Mouse (Mus musculus) lung, embryonic 15.5 days (tissue): ENCODE results near the gene Gm21885. TPM values are rescaled to one million over a fixed set of nuclear protein-coding genes. Genes with fewer than 3 reads are reported as not detected.
"Not testable (repeated sequence)": the region's sequence is repeated elsewhere in the genome, so short reads cannot be mapped to it uniquely, and the experiment has no call there.

Source experiments
- ATAC-seq: fragments of 200-750 bp; cut with Nextera tagmentation; 2 replicates; pipeline ENCODE4 v1.8.0; 2017; ENCODE audit warnings: moderate number of reproducible peaks, borderline replicate concordance; ENCODE audit not compliant: low FRiP score, low TSS enrichment; ENCODE audit errors: extremely low read depth
- H3K27ac ChIP-seq: fragments of 300-500 bp; sonication (generic); 2 replicates; pipeline ENCODE4 v1.5.1; 2015; ENCODE audit warnings: moderate library complexity, mild to moderate bottlenecking, inconsistent platforms
- H3K27me3 ChIP-seq: fragments of 300-500 bp; sonication (generic); 2 replicates; pipeline ENCODE4 v1.6.1; 2015; ENCODE audit warnings: inconsistent platforms
- H3K36me3 ChIP-seq: fragments of 300-500 bp; sonication (generic); 2 replicates; pipeline ENCODE4 v1.6.1; 2015; ENCODE audit warnings: inconsistent platforms
- H3K4me1 ChIP-seq: fragments of 300-500 bp; sonication (generic); 2 replicates; pipeline ENCODE4 v1.6.1; 2015; ENCODE audit warnings: inconsistent platforms
- H3K4me2 ChIP-seq: fragments of 300-500 bp; sonication (generic); 2 replicates; pipeline ENCODE4 v1.6.1; 2015; ENCODE audit warnings: inconsistent platforms, mild to moderate bottlenecking, moderate library complexity
- H3K4me3 ChIP-seq: fragments of 300-500 bp; sonication (generic); 2 replicates; pipeline ENCODE4 v1.5.1; 2015; ENCODE audit warnings: mild to moderate bottlenecking, inconsistent platforms
- H3K9ac ChIP-seq: fragments of 300-500 bp; sonication (generic); 2 replicates; pipeline ENCODE4 v1.6.1; 2015; ENCODE audit warnings: inconsistent platforms
- H3K9me3 ChIP-seq: fragments of 300-500 bp; sonication (generic); 2 replicates; pipeline ENCODE4 v1.6.1; 2016; ENCODE audit warnings: inconsistent platforms
- WGBS: fragments of 180-500 bp; shearing (Covaris S2); methylation state at CpG from one replicate; pipeline ENCODE4 v1.1.7; 2015; 5-methylcytosine and 5-hydroxymethylcytosine counted together
- polyA plus RNA-seq: library from polyadenylated mRNA; unstranded; fragments of >200 nt; fragmentation: Nextera tagmentation; extraction: Ambion mirVana; gene quantifications from 2 replicates; pipeline ENCODE4 v1.2.1, GENCODE M21; 2015

Gm21885 gene
- polyA plus RNA-seq, 1 experiment from 2014 or later: not detected

DNA sequence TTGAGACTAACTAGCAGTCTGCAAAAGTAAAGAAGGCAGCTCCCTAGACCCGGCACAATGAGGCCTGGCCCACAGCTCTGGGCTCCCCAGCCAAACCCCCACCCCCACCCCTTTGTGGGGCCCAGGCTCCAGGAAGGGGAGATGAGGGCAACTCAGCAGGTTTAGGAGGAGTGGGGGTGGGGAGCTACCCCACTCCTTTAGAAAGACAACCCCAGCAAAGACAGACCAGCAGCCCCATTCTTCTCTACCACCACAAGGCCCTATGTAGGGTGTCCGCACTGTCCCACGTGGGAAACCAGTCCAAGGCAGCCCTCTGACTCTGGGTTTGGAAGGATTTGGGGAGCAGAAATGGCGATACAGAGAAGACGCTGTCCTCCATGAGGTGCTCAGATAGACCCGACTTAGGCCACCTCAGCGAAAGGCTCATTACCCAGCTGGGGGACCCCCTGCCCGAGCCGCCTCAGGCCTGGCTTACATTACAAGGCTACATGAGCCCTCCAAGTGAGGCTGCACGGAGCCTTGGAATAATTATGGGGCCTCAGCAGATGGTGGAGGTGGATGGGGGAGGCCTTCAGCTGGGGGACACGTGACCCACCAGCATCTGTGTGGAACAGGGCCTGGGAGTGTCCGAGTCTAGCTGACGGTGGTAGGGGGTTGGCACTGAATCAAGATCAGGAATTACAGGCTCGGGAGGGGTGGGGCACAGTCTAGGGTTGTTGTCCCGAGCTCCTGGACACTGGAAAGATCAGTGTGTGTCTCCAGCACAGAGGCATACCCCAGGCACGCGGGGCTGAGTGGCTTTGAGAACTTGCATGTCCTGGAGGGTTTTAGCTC lies 35.5 kb upstream of the Gm21885 start, which contains the start of gene Wfikkn2:
Wfikkn2 (minus strand) TSS at position 51 of the 834 bp plus-strand sequence.
- Histone ChIP-seq H3K27me3 (no peaks in the 10 kb centered on the region; the same call in 1 of the 2 replicates), H3K4me2 (no peak within 1 kb of the TSS), H3K9me3 (no peaks in the 10 kb centered on the region), H3K36me3 (no peaks in the 10 kb centered on the region), H3K4me1 (peaks cover 25% of the 10 kb centered on the region), H3K9ac (no peak within 1 kb of the TSS), H3K27ac (no peak within 1 kb of the TSS), H3K4me3 (no peak within 1 kb of the TSS)
- ATAC-seq: peak; percentile 23
- 47% methylated on average over 17 of the region's 17 CpGs for WGBS

DNA sequence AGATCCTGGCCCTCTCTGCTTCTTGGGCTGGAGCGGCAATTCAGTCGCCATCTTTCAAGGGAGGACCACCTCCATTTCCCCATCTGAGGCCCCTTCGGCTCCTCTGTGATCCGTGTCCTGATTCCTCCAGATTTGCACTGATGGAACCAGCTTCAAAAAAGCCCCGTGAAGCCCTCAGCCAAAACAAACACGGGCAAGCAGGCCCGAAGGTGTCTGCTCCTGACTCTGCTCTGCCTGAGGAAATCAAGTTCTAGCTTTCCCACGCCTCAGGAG lies 34.9 kb upstream of the Gm21885 start:
- no peak overlapping the region for H3K4me2 ChIP-seq
- H3K4me3 ChIP-seq: no peak overlapping the region
- H3K9me3 ChIP-seq: no peaks in the 10 kb centered on the region
- no peaks in the 10 kb centered on the region; the same call in 1 of the 2 replicates for H3K27me3 ChIP-seq
- 42% methylated on average over 8 of the region's 8 CpGs for WGBS
- peaks cover 25% of the 10 kb centered on the region for H3K4me1 ChIP-seq
- ATAC-seq: no peak
- H3K27ac ChIP-seq: no peak overlapping the region
- H3K9ac ChIP-seq: no peak overlapping the region
- H3K36me3 ChIP-seq: no peaks in the 10 kb centered on the region

DNA sequence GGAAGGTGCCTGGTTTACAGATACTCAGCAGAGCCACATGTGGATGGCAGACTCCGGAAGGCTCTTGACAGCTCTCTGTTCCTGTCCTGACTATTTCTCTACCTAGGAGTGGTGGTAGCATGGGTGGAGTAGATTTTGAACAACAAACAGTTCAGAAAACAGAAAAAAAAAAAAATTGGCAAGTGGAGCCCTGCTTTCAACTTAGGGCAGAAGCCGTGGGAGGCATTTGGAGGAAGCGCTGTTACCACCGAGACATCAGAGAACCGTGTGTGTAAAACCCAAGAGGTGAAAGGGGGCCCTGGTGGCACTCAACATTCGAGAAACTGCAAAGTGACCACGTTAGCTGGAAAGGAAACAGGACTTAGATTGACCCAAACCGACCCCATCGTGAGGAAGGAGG lies 28.5 kb upstream of the Gm21885 start:
- H3K9ac ChIP-seq: no peak overlapping the region
- no peak overlapping the region for H3K4me2 ChIP-seq
- no peak overlapping the region for H3K4me3 ChIP-seq
- no peaks in the 10 kb centered on the region for H3K36me3 ChIP-seq
- H3K27me3 ChIP-seq: no peaks in the 10 kb centered on the region
- no peak overlapping the region for H3K27ac ChIP-seq
- WGBS: 72% methylated on average over 9 of the region's 9 CpGs
- no peak for ATAC-seq
- no peaks in the 10 kb centered on the region for H3K9me3 ChIP-seq
- no peaks in the 10 kb centered on the region for H3K4me1 ChIP-seq

DNA sequence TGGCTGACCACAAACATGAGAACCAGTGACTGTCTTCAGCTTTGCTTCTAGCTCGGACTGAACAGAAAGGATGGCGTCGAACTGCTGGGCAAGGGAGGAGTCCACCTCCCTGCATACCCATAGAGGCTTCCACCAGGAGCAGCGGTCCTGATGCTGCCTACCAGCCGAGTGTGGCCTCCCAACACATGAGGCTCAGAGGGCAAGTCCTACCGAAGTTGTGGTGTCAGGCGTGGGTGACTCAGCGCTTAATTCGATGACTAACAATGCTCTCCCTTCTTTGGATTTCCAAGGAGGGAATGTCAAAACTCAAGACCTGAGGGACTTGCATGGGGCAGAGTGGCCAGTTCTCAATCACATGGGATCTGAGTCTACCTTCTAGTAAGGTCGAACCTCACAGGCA lies 28.0 kb upstream of the Gm21885 start:
- 84% methylated on average over 10 of the region's 10 CpGs for WGBS
- ATAC-seq: no peak
- Histone ChIP-seq H3K9ac (no peak overlapping the region), H3K9me3 (no peaks in the 10 kb centered on the region), H3K36me3 (no peaks in the 10 kb centered on the region), H3K4me2 (no peak overlapping the region), H3K4me1 (no peaks in the 10 kb centered on the region), H3K4me3 (no peak overlapping the region), H3K27ac (no peak overlapping the region), H3K27me3 (no peaks in the 10 kb centered on the region)

DNA sequence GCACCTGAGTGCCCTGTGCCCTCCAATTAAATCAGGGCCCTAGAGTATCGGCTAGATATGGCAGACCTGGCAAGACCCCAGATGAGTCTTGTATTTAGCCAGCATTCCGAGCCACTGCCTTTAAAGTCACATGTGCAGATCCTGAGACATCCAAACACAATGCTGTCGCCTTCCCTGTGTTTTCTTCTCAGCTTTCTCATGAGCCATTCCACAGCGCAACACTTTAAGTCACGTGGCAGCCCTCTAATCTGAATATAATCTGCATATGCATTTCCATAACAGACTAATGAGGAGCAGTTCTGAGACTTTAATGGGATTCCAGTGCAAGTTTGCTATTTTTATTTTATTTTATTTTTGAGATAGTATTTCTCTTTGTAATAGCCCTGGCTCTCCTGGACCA lies 25.9 kb upstream of the Gm21885 start:
- H3K9me3 ChIP-seq: no peaks in the 10 kb centered on the region
- H3K4me2 ChIP-seq: no peak overlapping the region
- no peaks in the 10 kb centered on the region for H3K27me3 ChIP-seq
- H3K36me3 ChIP-seq: no peaks in the 10 kb centered on the region
- no peak overlapping the region for H3K9ac ChIP-seq
- 68% methylated on average over 5 of the region's 5 CpGs for WGBS
- H3K4me1 ChIP-seq: no peaks in the 10 kb centered on the region
- no peak for ATAC-seq
- no peak overlapping the region for H3K4me3 ChIP-seq
- no peak overlapping the region for H3K27ac ChIP-seq

DNA sequence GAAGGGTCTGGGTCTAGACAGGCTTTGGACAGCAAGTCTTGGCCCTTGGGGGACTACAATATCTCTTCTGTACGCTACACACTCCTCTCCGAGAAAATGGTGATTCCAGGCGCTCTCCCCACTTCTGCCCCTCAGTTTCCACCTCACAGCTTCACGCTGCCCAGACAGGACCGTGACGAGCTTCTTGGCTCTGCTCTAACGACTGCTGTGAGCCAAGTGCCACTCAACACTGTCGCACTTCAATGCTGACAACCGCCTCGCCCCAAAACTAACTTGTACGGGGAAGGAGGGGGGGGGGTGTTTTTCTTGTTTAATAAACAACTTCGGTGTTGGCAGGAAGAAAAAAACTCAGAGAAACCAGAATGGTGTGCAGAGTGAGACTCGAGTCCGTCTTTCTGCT lies 23.7 kb upstream of the Gm21885 start:
- Histone ChIP-seq H3K27me3 (no peaks in the 10 kb centered on the region), H3K27ac (no peak overlapping the region), H3K4me1 (no peaks in the 10 kb centered on the region), H3K9ac (no peak overlapping the region), H3K36me3 (no peaks in the 10 kb centered on the region), H3K4me2 (no peak overlapping the region), H3K4me3 (no peak overlapping the region), H3K9me3 (no peaks in the 10 kb centered on the region)
- 46% methylated on average over 14 of the region's 14 CpGs for WGBS
- no peak for ATAC-seq

DNA sequence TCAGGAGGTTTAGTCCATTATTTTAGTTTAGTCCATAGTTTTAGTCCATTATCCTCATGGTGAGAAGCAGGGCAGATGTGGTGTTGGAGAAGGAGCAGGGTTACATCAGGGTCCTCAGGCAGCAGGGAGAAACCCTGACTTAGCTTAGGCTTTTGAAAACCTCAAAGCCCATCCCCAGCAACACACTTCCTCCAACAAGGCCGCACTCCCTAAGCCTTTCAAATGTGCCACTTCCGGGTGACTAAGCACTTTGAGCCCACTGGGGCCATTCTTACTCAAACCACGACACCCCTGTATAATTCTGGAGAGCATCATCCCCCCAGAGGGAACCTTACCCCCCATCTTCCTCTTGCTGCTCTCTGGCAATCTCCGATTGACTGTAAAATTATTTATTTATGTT lies 21.9 kb upstream of the Gm21885 start:
- H3K9me3 ChIP-seq: no peaks in the 10 kb centered on the region
- WGBS: 66% methylated on average over 4 of the region's 4 CpGs
- no peaks in the 10 kb centered on the region for H3K36me3 ChIP-seq
- H3K4me1 ChIP-seq: peaks cover under 1% of the 10 kb centered on the region; the same call in 1 of the 2 replicates
- H3K27ac ChIP-seq: no peak overlapping the region
- no peak for ATAC-seq
- H3K4me3 ChIP-seq: no peak overlapping the region
- H3K9ac ChIP-seq: no peak overlapping the region
- no peaks in the 10 kb centered on the region for H3K27me3 ChIP-seq
- H3K4me2 ChIP-seq: no peak overlapping the region

DNA sequence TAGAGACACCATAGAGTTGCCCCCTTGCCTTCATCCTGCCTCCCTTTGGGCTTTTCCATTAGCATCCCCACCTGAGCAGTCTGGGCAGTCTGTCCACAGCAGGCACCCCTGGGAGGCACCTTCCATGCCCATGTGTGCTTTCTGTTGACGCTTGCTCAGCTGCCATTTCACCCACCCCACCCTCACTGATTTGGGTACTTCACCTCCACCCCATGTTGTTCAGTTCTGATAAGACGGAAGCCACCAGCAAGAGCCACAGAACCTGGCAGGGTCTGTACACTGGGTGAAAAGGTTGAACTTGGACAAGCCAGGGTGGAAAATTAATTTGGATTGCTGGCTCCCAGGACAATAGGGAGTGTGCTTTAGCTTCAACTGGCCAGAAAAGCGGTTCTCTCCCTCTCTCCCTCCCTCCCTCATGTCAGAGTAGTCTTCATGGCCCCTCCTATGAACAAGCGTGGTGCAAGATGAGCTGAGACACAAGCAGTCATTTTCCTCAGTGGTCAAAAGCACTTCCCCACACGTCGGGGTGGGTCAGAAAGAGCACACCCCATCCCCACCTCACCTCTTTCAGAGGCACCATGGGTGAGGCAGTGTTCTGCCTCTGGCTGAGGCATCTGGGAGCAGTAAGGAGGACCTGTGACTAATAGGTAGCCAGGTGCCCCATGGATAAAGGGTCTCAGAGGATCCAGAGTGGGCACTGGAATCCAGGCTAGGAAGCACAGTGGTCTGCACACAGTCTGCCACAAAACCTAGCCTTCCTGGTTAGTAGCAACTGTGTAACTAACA lies 19.9 kb upstream of the Gm21885 start:
- H3K36me3 ChIP-seq: no peaks in the 10 kb centered on the region
- no peaks in the 10 kb centered on the region for H3K27me3 ChIP-seq
- ATAC-seq: no peak
- 45% methylated on average over 6 of the region's 6 CpGs for whole genome bisulfite sequencing
- no peak overlapping the region for H3K4me3 ChIP-seq
- no peaks in the 10 kb centered on the region for H3K9me3 ChIP-seq
- no peak overlapping the region for H3K4me2 ChIP-seq
- H3K9ac ChIP-seq: no peak overlapping the region
- H3K4me1 ChIP-seq: peaks cover 4% of the 10 kb centered on the region; the same call in 1 of the 2 replicates
- no peak overlapping the region for H3K27ac ChIP-seq

DNA sequence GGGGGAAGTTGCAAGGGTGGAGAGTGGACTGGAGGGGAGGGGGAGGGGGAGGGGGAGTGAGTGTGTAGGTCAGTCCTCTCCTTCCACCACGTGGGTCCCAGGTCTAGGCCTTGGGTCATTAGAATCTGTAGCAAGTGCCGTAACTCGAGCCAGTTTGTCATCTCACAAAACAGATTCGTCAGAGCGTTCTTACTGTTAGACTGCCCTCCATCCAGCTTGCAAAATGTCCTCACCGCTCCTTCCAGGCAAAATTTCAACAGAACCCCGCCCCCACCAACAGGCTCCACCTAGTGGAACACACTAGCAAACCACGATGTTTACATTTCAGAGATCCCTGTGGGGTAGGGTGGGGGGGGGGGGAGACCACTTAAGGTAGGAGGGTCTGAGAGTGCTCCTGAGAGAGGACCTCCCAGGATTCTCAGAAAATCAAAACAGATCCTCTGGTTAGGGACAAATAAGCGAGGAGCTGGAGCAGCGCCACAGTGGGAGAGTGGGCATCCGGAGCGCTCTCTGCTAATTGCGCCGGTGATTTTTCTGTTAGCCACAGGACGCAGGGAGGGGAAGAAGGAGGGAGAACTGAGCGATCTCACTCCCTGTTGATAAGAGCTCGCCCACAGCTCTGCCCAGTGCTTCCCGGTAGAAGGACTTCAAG lies 16.4 kb upstream of the Gm21885 start:
- ATAC-seq: peak; percentile 74
- H3K9ac ChIP-seq: peak overlapping the region; percentile 32; the same call in 1 of the 2 replicates
- H3K9me3 ChIP-seq: no peaks in the 10 kb centered on the region
- WGBS: under 1% methylated on average over 18 of the region's 18 CpGs
- H3K27me3 ChIP-seq: no peaks in the 10 kb centered on the region
- 0 out of 2 replicates have a peak overlapping the region, but pooled peaks have one; percentile 31 for H3K27ac ChIP-seq
- peak overlapping the region; percentile 42 for H3K4me3 ChIP-seq
- H3K4me2 ChIP-seq: peak overlapping the region; percentile 67
- peaks cover 4% of the 10 kb centered on the region; the same call in 1 of the 2 replicates for H3K4me1 ChIP-seq
- no peaks in the 10 kb centered on the region for H3K36me3 ChIP-seq

DNA sequence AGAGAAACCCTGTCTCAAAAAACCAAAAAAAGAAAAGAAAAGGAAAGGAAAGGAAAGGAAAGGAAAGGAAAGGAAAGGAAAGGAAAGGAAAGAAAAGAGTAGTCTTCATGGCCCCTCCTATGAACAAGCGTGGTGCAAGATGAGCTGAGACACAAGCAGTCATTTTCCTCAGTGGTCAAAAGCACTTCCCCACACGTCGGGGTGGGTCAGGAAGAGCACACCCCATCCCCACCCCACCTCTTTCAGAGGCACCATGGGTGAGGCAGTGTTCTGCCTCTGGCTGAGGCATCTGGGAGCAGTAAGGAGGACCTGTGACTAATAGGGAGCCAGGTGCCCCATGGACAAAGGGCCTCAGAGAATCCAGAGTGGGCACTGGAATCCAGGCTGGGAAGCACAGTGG lies 15.5 kb upstream of the Gm21885 start:
- H3K9me3 ChIP-seq, H3K4me2 ChIP-seq, H3K4me3 ChIP-seq, H3K4me1 ChIP-seq, H3K27ac ChIP-seq, H3K27me3 ChIP-seq, ATAC-seq, H3K9ac ChIP-seq, H3K36me3 ChIP-seq: not testable (repeated sequence)
- 69% methylated on average over 3 of the region's 3 CpGs for WGBS

DNA sequence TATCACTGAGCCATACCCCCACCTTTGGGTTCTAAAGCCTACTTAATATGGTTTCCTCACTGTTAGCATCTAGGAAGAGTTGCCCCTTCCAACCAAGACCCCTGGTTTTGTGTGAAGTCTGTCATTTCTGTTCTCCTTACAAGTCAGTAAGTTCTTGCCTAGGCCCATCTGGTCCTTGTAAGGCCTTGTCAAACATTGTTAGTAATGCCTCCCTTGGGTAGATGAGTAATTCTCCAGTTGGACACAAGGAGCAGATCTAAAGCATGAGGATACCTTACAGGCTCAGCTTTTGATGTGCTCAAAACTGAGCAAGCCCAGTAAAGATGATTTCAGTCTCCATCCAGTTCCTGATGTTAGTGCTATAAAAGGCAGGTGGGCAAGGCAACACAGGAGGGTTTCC lies 12.9 kb upstream of the Gm21885 start:
- Histone ChIP-seq H3K36me3 (no peaks in the 10 kb centered on the region), H3K4me3 (no peak overlapping the region), H3K4me2 (no peak overlapping the region), H3K9me3 (no peaks in the 10 kb centered on the region), H3K9ac (no peak overlapping the region), H3K4me1 (peaks cover 8% of the 10 kb centered on the region), H3K27me3 (no peaks in the 10 kb centered on the region), H3K27ac (no peak overlapping the region)
- ATAC-seq: no peak

DNA sequence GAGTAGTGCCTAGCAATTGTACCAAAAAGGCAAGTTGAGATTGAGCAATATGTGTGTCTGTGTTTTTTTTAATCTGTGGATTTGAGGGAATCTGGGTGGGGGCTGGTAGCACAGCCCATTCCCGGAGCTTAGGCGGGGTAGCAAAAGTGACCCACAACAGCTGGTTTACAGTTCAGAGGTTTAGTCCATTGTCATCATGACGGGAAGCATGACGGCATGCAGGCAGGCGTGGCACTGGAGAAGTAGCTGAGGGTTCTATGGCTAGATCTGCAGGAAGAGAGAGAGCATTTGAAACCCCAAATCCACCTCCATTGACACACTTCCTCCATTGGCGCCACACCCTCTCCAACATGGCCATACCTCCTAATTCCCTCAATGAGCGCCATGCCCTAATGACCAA lies 11.8 kb upstream of the Gm21885 start:
- Histone ChIP-seq H3K4me2 (no peak overlapping the region), H3K36me3 (no peaks in the 10 kb centered on the region), H3K9me3 (no peaks in the 10 kb centered on the region), H3K27ac (no peak overlapping the region), H3K4me1 (peaks cover 6% of the 10 kb centered on the region), H3K4me3 (no peak overlapping the region), H3K27me3 (no peaks in the 10 kb centered on the region), H3K9ac (no peak overlapping the region)
- no peak for ATAC-seq
- WGBS: 82% methylated on average over 7 of the region's 7 CpGs
